Comparison of ENCODE assay signal across 8 mouse cellular contexts in genomic region chr11:16524917-16525640, GRCm38 (mm10). TPM values are rescaled to one million over a fixed set of nuclear protein-coding genes. Genes with fewer than 3 reads are reported as not detected.
A peak's percentile ranks its signal among the peaks of the same experiment; 100 is the strongest.
DNase-seq lines count a peak whose midpoint lies in the region; ATAC-seq and TF ChIP-seq lines count a peak whose summit lies in the region.

No protein-coding gene starts in this region.

- 40% methylated on average over 3 of the region's 3 CpGs for WGBS in kidney, adult 2 months
- WGBS in kidney, embryonic 14.5 days, result 48% methylated on average over 3 of the region's 3 CpGs

- no peaks in the 10 kb centered on the region for H3K36me3 ChIP-seq in kidney, adult 2 months (ENCODE audit: control insufficient read depth, insufficient read depth, low read length)
- H3K36me3 ChIP-seq in ES-E14 (ENCODE audit: control insufficient read depth, insufficient read depth, low read length, poor library complexity, severe bottlenecking), result no peaks in the 10 kb centered on the region
- no peaks in the 10 kb centered on the region for H3K36me3 ChIP-seq in kidney, embryonic 14.5 days (ENCODE audit: control insufficient read depth, insufficient read depth, low read length)

- TF ChIP-seq CTCF in kidney, adult 2 months (conservative IDR thresholded peaks at IDR 0.05; ENCODE audit: insufficient read depth, insufficient read length, low read depth, low read length), result 0 out of 2 replicates have a peak, but pooled peaks have one; percentile 20

- no peaks in the 10 kb centered on the region for H3K9me3 ChIP-seq in ES-E14 (ENCODE audit: control insufficient read depth, insufficient read depth, low read depth, low read length)
- no peaks in the 10 kb centered on the region for H3K9me3 ChIP-seq in kidney, embryonic 14.5 days (ENCODE audit: control insufficient read depth, low read length)

- no peaks in the 10 kb centered on the region for H3K4me1 ChIP-seq in kidney, adult 2 months (ENCODE audit: control insufficient read depth, insufficient read depth, low read length)
- H3K4me1 ChIP-seq in ES-E14 (ENCODE audit: control insufficient read depth in 2 of 2, insufficient read depth in 2 of 2, low read length in 2 of 2, poor library complexity in 1 of 2), result peaks cover 3 to 5% of the 10 kb centered on the region in 2 experiments; a peak in 3 of 4 replicates
- no peaks in the 10 kb centered on the region for H3K4me1 ChIP-seq in kidney, embryonic 14.5 days (ENCODE audit: control insufficient read depth, insufficient read depth, low read length)

- peak; percentile 62 for DNase-seq in kidney, adult 2 months
- DNase-seq in kidney, adult 18-20 months, result no peak
- DNase-seq in ES-E14 (ENCODE audit: low read depth, low spot score), result no peak
- peak; percentile 73 for DNase-seq in embryo, embryonic 11 days
- peak; percentile 60 for DNase-seq in mesoderm, embryonic 11.5 days (ENCODE audit: low read depth, low spot score)
- DNase-seq in urinary bladder, postnatal 10 days (ENCODE audit: low spot score), result no peak
- DNase-seq in urinary bladder, adult 2 months (ENCODE audit: low spot score), result no peak

- ATAC-seq in kidney, embryonic 14.5 days (ENCODE audit: low FRiP score, low TSS enrichment), result peak; percentile 55

- no peaks in the 10 kb centered on the region for H3K27me3 ChIP-seq in kidney, adult 2 months (replicated peaks; ENCODE audit: control insufficient read depth, insufficient read depth, low read length)
- H3K27me3 ChIP-seq in kidney, embryonic 14.5 days (ENCODE audit: control insufficient read depth, insufficient read depth, low read length), result no peaks in the 10 kb centered on the region

- no peak overlapping the region for H3K9ac ChIP-seq in ES-E14 (ENCODE audit: insufficient read depth, low read depth, low read length, poor library complexity, severe bottlenecking)
- no peak overlapping the region for H3K9ac ChIP-seq in kidney, embryonic 14.5 days (ENCODE audit: low read depth, low read length)

- in situ Hi-C loops in ES-E14 (cut with MboI; ENCODE audit: low sequenced_read_pairs in 2 of 2, unreplicated experiment in 2 of 2), result loop anchor here in 1 of 2 experiments (10.0 kb wide), 1 partner anchor 420 kb away; no protein-coding TSS in a partner anchor

- H3K4me3 ChIP-seq in kidney, adult 2 months (ENCODE audit: insufficient read depth, low read depth, low read length), result no peak overlapping the region
- H3K4me3 ChIP-seq in ES-E14 (ENCODE audit: insufficient read depth in 1 of 2, low read depth in 1 of 2, low read length in 2 of 2, poor library complexity in 1 of 2, severe bottlenecking in 1 of 2), result no peak overlapping the region
- H3K4me3 ChIP-seq in kidney, embryonic 14.5 days (ENCODE audit: low read length), result no peak overlapping the region

- no peak overlapping the region for H3K4me2 ChIP-seq in kidney, embryonic 14.5 days (replicated peaks; ENCODE audit: low read depth, low read length)

- no peak overlapping the region for H3K27ac ChIP-seq in kidney, adult 2 months (ENCODE audit: insufficient read depth, low read depth, low read length)
- H3K27ac ChIP-seq in ES-E14 (ENCODE audit: insufficient read depth, low read depth, low read length, poor library complexity, severe bottlenecking), result no peak overlapping the region; the same call in 1 of the 2 replicates
- no peak overlapping the region for H3K27ac ChIP-seq in kidney, embryonic 14.5 days (ENCODE audit: low read depth, low read length)

- no peak for TF ChIP-seq POLR2A in kidney, adult 2 months (IDR thresholded peaks at IDR 0.05; ENCODE audit: low read depth, low read length)

TF ChIP-seq in ES-E14, 5 proteins besides CTCF, POLR2A, EP300 and RAD21:
- TF ChIP-seq ZC3H11A (IDR thresholded peaks at IDR 0.05; ENCODE audit: borderline replicate concordance, low read depth, low read length), result peak; percentile 86
- no peak for TF ChIP-seq ZNF384 (IDR thresholded peaks at IDR 0.05; ENCODE audit: low read depth, low read length)
- TF ChIP-seq HCFC1 (IDR thresholded peaks at IDR 0.05; ENCODE audit: borderline replicate concordance, insufficient read depth, low read length), result no peak

RNA-seq across cellular contexts. Expression of gene Sec61g, which starts 16.8 kb away (rescaled TPM):
- polyA plus RNA-seq in kidney, adult 2 months (2012; rRNA removed), result 9.0 and 14.9 TPM in 2 replicates
- 71.0 and 77.6 TPM in 2 replicates for total RNA-seq in ES-E14 (2012; rRNA removed)
- polyA plus RNA-seq in kidney, embryonic 14.5 days (2014; fragmentation: Nextera tagmentation; extraction: Ambion mirVana), result 31.6 and 50.7 TPM in 2 replicates
- 28.7 and 42.1 TPM in 2 replicates for polyA plus RNA-seq in urinary bladder, adult 2 months (2012; rRNA removed)

Comparison
In these comparisons a context has a peak if more than half of its experiments do, and no peak if none do; other contexts are left out.
1. DNase-seq: peak in kidney, adult 2 months (single experiment), embryo, embryonic 11 days (single experiment) and mesoderm, embryonic 11.5 days (single experiment); none in kidney, adult 18-20 months (single experiment), ES-E14 (single experiment), urinary bladder, postnatal 10 days (single experiment) and urinary bladder, adult 2 months (single experiment).